Mouse (Mus musculus) C2C12 (cell line): Measurements from ENCODE around the gene Cct3.

Experiments used
- CTCF ChIP-seq: IDR thresholded peaks from one replicate; pipeline ENCODE4 v1.5.1; 2011; ENCODE audit not compliant: control insufficient read depth, insufficient read depth, insufficient read length
- MAX ChIP-seq: IDR thresholded peaks from one replicate; pipeline ENCODE4 v1.6.1; 2011; ENCODE audit warnings: mild to moderate bottlenecking, control low read depth
- MYOD1 ChIP-seq: IDR thresholded peaks from one replicate; pipeline ENCODE4 v1.6.1; 2011; ENCODE audit warnings: low read depth; ENCODE audit not compliant: control insufficient read depth, insufficient read length
- MYOG ChIP-seq: IDR thresholded peaks from one replicate; pipeline ENCODE4 v1.6.1; 2011; ENCODE audit not compliant: control insufficient read depth, insufficient read length; ENCODE audit errors: extremely low read depth

DNA sequence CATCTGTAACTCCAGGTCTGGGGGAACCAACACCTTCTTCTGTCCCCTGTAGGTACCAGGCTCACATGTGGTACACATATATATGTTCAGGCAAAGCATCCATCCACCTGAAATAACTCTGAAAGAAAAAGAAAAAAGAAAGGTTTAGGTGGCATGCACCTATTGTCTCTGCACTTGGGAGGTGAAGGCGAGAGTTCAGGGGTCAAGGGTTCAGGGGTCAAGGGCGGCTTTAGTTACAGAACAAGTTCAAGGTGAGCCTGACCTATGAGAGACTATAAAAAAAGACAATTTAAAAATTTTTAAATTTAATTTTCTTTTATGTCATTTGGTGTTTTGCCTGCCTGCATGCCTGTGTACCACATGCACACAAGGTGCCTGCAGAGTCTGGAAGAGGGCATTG, 16.9 kb upstream of the Cct3 start:
- no peak for TF ChIP-seq CTCF
- TF ChIP-seq MYOD1, result no peak
- TF ChIP-seq MAX, result no peak
- TF ChIP-seq MYOG, result no peak
